In the genomic region with DNA sequence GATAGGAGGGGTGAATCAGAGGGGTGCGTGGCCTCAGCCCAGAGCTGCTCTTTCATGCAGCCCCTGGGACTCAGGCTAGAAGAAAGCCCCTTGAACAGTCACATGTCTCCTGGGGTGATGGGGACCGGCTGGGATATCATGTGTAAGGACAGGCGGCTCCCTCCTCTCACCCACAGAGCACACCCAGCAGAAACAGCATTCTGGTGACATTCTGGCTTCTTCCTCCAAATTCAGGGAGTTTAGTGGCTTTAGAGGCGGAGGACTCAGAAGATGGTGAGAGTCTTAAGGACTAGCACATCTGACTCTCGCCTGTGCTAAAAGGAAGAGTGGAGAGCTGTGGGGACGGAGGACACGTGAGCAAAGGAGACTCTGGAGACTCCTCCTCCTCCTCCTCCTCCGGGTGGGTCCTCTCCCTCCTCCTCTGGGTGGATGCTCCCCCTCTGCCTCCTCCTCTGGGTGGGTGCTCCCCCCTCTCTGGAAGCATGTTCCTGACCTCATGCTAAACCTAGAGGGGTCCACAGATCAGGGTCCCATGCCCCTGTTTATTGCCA, we compare ENCODE assay signal across 16 mouse cellular contexts. TPM values are rescaled to one million over a fixed set of nuclear protein-coding genes. Genes with fewer than 3 reads are reported as not detected.
DNase-seq lines count a peak whose midpoint lies in the region; ATAC-seq and TF ChIP-seq lines count a peak whose summit lies in the region.
"Had no signal": no experiment of that assay in that cellular context is flagged by ENCODE, and none has a peak within 500 bp of the region (broad histone marks: within the 10 kb centered on the region; RNA-seq: fewer than 3 reads in every experiment).

No protein-coding gene starts in this region.

- H3K4me3 ChIP-seq in heart, embryonic 12.5 days: no peak overlapping the region
- no peak overlapping the region for H3K4me3 ChIP-seq in stomach, embryonic 14.5 days (ENCODE audit: low read depth, low read length)
- no peak overlapping the region for H3K4me3 ChIP-seq in stomach, postnatal 0 days (ENCODE audit: low read depth, low read length)
- H3K4me3 ChIP-seq: myocyte had no signal

- H3K27me3 ChIP-seq in heart, embryonic 12.5 days (replicated peaks): no peaks in the 10 kb centered on the region; the same call in 1 of the 2 replicates
- H3K27me3 ChIP-seq in stomach, embryonic 14.5 days (ENCODE audit: control insufficient read depth, insufficient read depth, low read length): no peaks in the 10 kb centered on the region
- H3K27me3 ChIP-seq in stomach, postnatal 0 days (ENCODE audit: control insufficient read depth, insufficient read depth, low read length): no peaks in the 10 kb centered on the region

- ATAC-seq in heart, embryonic 12.5 days (ENCODE audit: insufficient number of reproducible peaks, low FRiP score): no peak
- ATAC-seq in stomach, embryonic 14.5 days (ENCODE audit: insufficient number of reproducible peaks, insufficient read depth, low FRiP score, low read depth): peak; percentile 40
- ATAC-seq in stomach, postnatal 0 days (ENCODE audit: low FRiP score, low TSS enrichment): no peak

- H3K4me1 ChIP-seq in heart, embryonic 12.5 days (replicated peaks): peaks cover 35% of the 10 kb centered on the region
- H3K4me1 ChIP-seq in stomach, embryonic 14.5 days (ENCODE audit: control insufficient read depth, insufficient read depth, low read length): peaks cover 19% of the 10 kb centered on the region
- no peaks in the 10 kb centered on the region for H3K4me1 ChIP-seq in stomach, postnatal 0 days (replicated peaks; ENCODE audit: control insufficient read depth, insufficient read depth)

- WGBS in heart, embryonic 12.5 days: 75% methylated on average over 8 of the region's 8 CpGs
- 61% methylated on average over 8 of the region's 8 CpGs for WGBS in stomach, embryonic 14.5 days
- WGBS in stomach, postnatal 0 days: 71% methylated on average over 8 of the region's 8 CpGs

- no peaks in the 10 kb centered on the region for H3K9me3 ChIP-seq in heart, embryonic 12.5 days (replicated peaks)
- H3K9me3 ChIP-seq in stomach, embryonic 14.5 days (ENCODE audit: control insufficient read depth, low read depth, low read length): no peaks in the 10 kb centered on the region
- no peaks in the 10 kb centered on the region for H3K9me3 ChIP-seq in stomach, postnatal 0 days (ENCODE audit: control insufficient read depth, low read length)

- H3K4me2 ChIP-seq in heart, embryonic 12.5 days: no peak overlapping the region
- no peak overlapping the region for H3K4me2 ChIP-seq in stomach, embryonic 14.5 days (replicated peaks; ENCODE audit: low read depth, low read length)
- H3K4me2 ChIP-seq in stomach, postnatal 0 days (replicated peaks; ENCODE audit: low read depth): no peak overlapping the region

- no peak for TF ChIP-seq EP300 in stomach, postnatal 0 days (optimal IDR thresholded peaks at IDR 0.05)

- no peak for DNase-seq in heart, postnatal 4 days
- DNase-seq in kidney, postnatal 4 days: peak; percentile 70 to 75
- no peak for DNase-seq in kidney, postnatal 36 days
- no peak for DNase-seq in stomach, postnatal 0 days (ENCODE audit: low spot score)
- DNase-seq in adrenal gland, postnatal 25 days: no peak
- no peak for DNase-seq in gastrocnemius, postnatal 25 days
- DNase-seq: cerebellum, adult 2 months; forebrain, postnatal 0 days; gastrocnemius, postnatal 10 days had no signal

- no peak for TF ChIP-seq CTCF in stomach, postnatal 0 days (IDR thresholded peaks at IDR 0.05; ENCODE audit: low read depth)

- no peaks in the 10 kb centered on the region for H3K36me3 ChIP-seq in heart, embryonic 12.5 days
- H3K36me3 ChIP-seq in stomach, embryonic 14.5 days (ENCODE audit: control insufficient read depth, insufficient read depth, low read length): no peaks in the 10 kb centered on the region
- H3K36me3 ChIP-seq in stomach, postnatal 0 days (ENCODE audit: control insufficient read depth, insufficient read depth, low read length): no peaks in the 10 kb centered on the region

- no peak overlapping the region for H3K9ac ChIP-seq in heart, embryonic 12.5 days
- H3K9ac ChIP-seq in stomach, embryonic 14.5 days (replicated peaks; ENCODE audit: low read depth, low read length): no peak overlapping the region
- H3K9ac ChIP-seq in stomach, postnatal 0 days (ENCODE audit: low read length): no peak overlapping the region
- H3K9ac ChIP-seq: forebrain, postnatal 0 days had no signal

- peak overlapping the region; percentile 36; the same call in 1 of the 2 replicates for H3K27ac ChIP-seq in heart, embryonic 12.5 days (ENCODE audit: poor library complexity, severe bottlenecking)
- peak overlapping the region; percentile 39; the same call in 1 of the 2 replicates for H3K27ac ChIP-seq in stomach, embryonic 14.5 days (ENCODE audit: low read length)
- H3K27ac ChIP-seq in stomach, postnatal 0 days (replicated peaks): no peak overlapping the region
- H3K27ac ChIP-seq: macrophage had no signal

RNA-seq across cellular contexts. Expression of gene Foxl1, which starts 47.9 kb away (rescaled TPM):
- polyA plus RNA-seq in heart, embryonic 12.5 days (2016; fragmentation: Nextera tagmentation; extraction: Ambion mirVana): 0.78 and 1.2 TPM in 2 replicates
- under 1 TPM; 0.56 to 0.60 TPM for total RNA-seq in heart, postnatal 4 days (2021)
- polyA plus RNA-seq in stomach, embryonic 14.5 days (2014; fragmentation: Nextera tagmentation; extraction: Ambion mirVana): 6.9 and 7.0 TPM in 2 replicates
- polyA plus RNA-seq in stomach, postnatal 0 days (2015; fragmentation: Nextera tagmentation; extraction: Ambion mirVana): 2.8 and 2.9 TPM in 2 replicates
- total RNA-seq in adrenal gland, postnatal 25 days (2021): 0.27 and 0.33 TPM in 2 replicates
- not detected for total RNA-seq in gastrocnemius, postnatal 25 days (2021)
- total RNA-seq: layer of hippocampus, postnatal 14 days; liver, adult 2 months had no signal
- polyA plus RNA-seq: activated CD4-positive, CD25-positive, alpha-beta regulatory T cell, adult 4 months; cerebellum, adult 2 months; forebrain, postnatal 0 days; liver, adult 2 months; macrophage had no signal

RNA-seq across cellular contexts. Expression of gene Foxc2, which starts 59.6 kb away (rescaled TPM):
- 20.7 and 20.8 TPM in 2 replicates for polyA plus RNA-seq in heart, embryonic 12.5 days (2016; fragmentation: Nextera tagmentation; extraction: Ambion mirVana)
- total RNA-seq in heart, postnatal 4 days (2021): 1 to 10 TPM; 8.7 to 8.9 TPM
- 0.20 and 0.56 TPM in 2 replicates for polyA plus RNA-seq in stomach, embryonic 14.5 days (2014; fragmentation: Nextera tagmentation; extraction: Ambion mirVana)
- polyA plus RNA-seq in stomach, postnatal 0 days (2015; fragmentation: Nextera tagmentation; extraction: Ambion mirVana): 0.40 and 0.41 TPM in 2 replicates
- 2.7 and 3.6 TPM in 2 replicates for total RNA-seq in adrenal gland, postnatal 25 days (2021)
- under 1 TPM; 0.41 to 0.54 TPM for total RNA-seq in gastrocnemius, postnatal 25 days (2021)
- total RNA-seq: liver, adult 2 months had no signal
- polyA plus RNA-seq: activated CD4-positive, CD25-positive, alpha-beta regulatory T cell, adult 4 months; macrophage had no signal

Comparison
In these comparisons a context has a peak if more than half of its experiments do, and no peak if none do; other contexts are left out.
1. DNase-seq: peak in kidney, postnatal 4 days (2 of 2); none in heart, postnatal 4 days (single experiment), kidney, postnatal 36 days (0 of 2), stomach, postnatal 0 days (single experiment), adrenal gland, postnatal 25 days (single experiment) and gastrocnemius, postnatal 25 days (single experiment).